Mouse (Mus musculus) c-Kit-negative CD71-positive TER-119-positive erythroid progenitor cells, embryonic 14.5 days (primary cell): ENCODE measurements at regions not wholly inside any gene's neighbourhood (a gene's known extent, or its start where the extent isn't known, plus 50 kb on each side); places are given as distances from the start of the nearest gene placed in this dataset.

Source experiments
- DNase-seq: peaks from one replicate; pipeline ENCODE4 v3.0.0-alpha.2; 2013; ENCODE audit warnings: low read depth, low spot score

GRCm38 (mm10) chr13:70474746-70475145 lies 162.7 kb downstream of the Ice1 start:
- no peak for DNase-seq

- no peak for DNase-seq
Measured at GRCm38 (mm10) chr13:70475366-70475765, 162.1 kb downstream of the Ice1 start.

- no peak for DNase-seq
Measured at GRCm38 (mm10) chr13:70499302-70499701, 138.1 kb downstream of the Ice1 start.
